Mouse (Mus musculus) forebrain, embryonic 11.5 days (tissue): ENCODE measurements at regions not wholly inside any gene's neighbourhood (a gene's known extent, or its start where the extent isn't known, plus 50 kb on each side); places are given as distances from the start of the nearest gene placed in this dataset.

Source experiments
- ATAC-seq: fragments of 200-750 bp; cut with Nextera tagmentation; replicated peaks from 2 replicates; pipeline ENCODE4 v1.8.0; 2017; ENCODE audit warnings: moderate TSS enrichment; ENCODE audit not compliant: low FRiP score
- DNase-seq: peaks from one replicate; pipeline ENCODE4 v3.0.0-alpha.2; 2017; ENCODE audit warnings: low spot score
- H3K27ac ChIP-seq: fragments of 300-500 bp; sonication (generic); 2 replicates; pipeline ENCODE4 v1.5.1; 2014; ENCODE audit warnings: low read depth, low read length
- H3K27me3 ChIP-seq: fragments of 300-500 bp; sonication (generic); 2 replicates; pipeline ENCODE4 v1.6.1; 2014; ENCODE audit warnings: mild to moderate bottlenecking, low read length, mixed read lengths; ENCODE audit not compliant: control insufficient read depth, insufficient read depth
- H3K36me3 ChIP-seq: fragments of 300-500 bp; sonication (generic); 2 replicates; pipeline ENCODE4 v1.6.1; 2014; ENCODE audit warnings: mild to moderate bottlenecking, low read length, moderate library complexity, mixed read lengths; ENCODE audit not compliant: control insufficient read depth, insufficient read depth
- H3K4me1 ChIP-seq: fragments of 300-500 bp; sonication (generic); replicated peaks from 2 replicates; pipeline ENCODE4 v1.6.1; 2014; ENCODE audit warnings: low read length, mixed read lengths; ENCODE audit not compliant: control insufficient read depth, insufficient read depth
- H3K4me2 ChIP-seq: fragments of 300-500 bp; sonication (generic); 2 replicates; pipeline ENCODE4 v1.6.1; 2014; ENCODE audit warnings: low read depth, mild to moderate bottlenecking, low read length, moderate library complexity, mixed read lengths; ENCODE audit not compliant: severe bottlenecking
- H3K4me3 ChIP-seq: fragments of 300-500 bp; sonication (generic); 2 replicates; pipeline ENCODE4 v1.5.1; 2014; ENCODE audit warnings: low read depth, low read length
- H3K9ac ChIP-seq: fragments of 300-500 bp; sonication (generic); 2 replicates; pipeline ENCODE4 v1.6.1; 2014; ENCODE audit warnings: low read length
- H3K9me3 ChIP-seq: fragments of 300-500 bp; sonication (generic); 2 replicates; pipeline ENCODE4 v1.6.1; 2016; ENCODE audit warnings: low read length, mixed read lengths; ENCODE audit not compliant: control insufficient read depth
- WGBS: fragments of 180-500 bp; shearing (Covaris S2); extraction: QIAGEN DNeasy Blood & Tissue Kit; methylation state at CpG from one replicate; pipeline ENCODE4 v1.1.7; 2014; 5-methylcytosine and 5-hydroxymethylcytosine counted together

GRCm38 (mm10) chr9:101615176-101615575, 246.5 kb upstream of the 9630041A04Rik start:
- H3K4me1 ChIP-seq = no peaks in the 10 kb centered on the region
- DNase-seq (no peak), ATAC-seq (no peak)
- H3K4me3 ChIP-seq = no peak overlapping the region
- no peak overlapping the region for H3K27ac ChIP-seq
- H3K27me3 ChIP-seq = no peaks in the 10 kb centered on the region
- no peak overlapping the region for H3K9ac ChIP-seq
- WGBS = 88% methylated on average over 3 of the region's 3 CpGs
- H3K36me3 ChIP-seq = no peaks in the 10 kb centered on the region
- H3K4me2 ChIP-seq = no peak overlapping the region
- H3K9me3 ChIP-seq = no peaks in the 10 kb centered on the region

DNA sequence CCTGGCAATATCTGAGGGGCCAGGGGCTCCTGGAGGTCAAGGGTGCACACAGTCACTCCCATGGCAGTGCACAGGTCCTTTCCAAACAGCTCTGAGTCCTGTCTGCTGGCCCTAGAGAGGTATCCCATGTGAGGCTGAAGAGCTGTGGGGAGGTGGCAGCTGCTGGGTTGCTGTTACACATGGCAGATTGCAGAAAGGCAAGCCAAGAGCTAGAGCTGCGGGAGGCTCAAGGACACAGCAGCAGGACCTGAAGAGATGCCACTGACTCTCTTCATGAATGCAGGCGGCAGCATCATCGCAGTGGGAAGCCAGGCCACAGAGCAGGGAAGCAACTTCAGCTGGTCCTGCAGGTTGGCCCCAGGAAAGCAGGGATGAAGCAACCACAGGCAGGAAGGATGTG, 247.7 kb upstream of the 9630041A04Rik start:
- no peaks in the 10 kb centered on the region for H3K36me3 ChIP-seq
- no peaks in the 10 kb centered on the region for H3K27me3 ChIP-seq
- ATAC-seq (no peak), DNase-seq (no peak)
- no peak overlapping the region for H3K4me3 ChIP-seq
- H3K27ac ChIP-seq = no peak overlapping the region
- H3K9ac ChIP-seq = no peak overlapping the region
- 77% methylated on average over 3 of the region's 3 CpGs for WGBS
- H3K4me1 ChIP-seq = no peaks in the 10 kb centered on the region
- H3K9me3 ChIP-seq = no peaks in the 10 kb centered on the region
- H3K4me2 ChIP-seq = no peak overlapping the region

DNA sequence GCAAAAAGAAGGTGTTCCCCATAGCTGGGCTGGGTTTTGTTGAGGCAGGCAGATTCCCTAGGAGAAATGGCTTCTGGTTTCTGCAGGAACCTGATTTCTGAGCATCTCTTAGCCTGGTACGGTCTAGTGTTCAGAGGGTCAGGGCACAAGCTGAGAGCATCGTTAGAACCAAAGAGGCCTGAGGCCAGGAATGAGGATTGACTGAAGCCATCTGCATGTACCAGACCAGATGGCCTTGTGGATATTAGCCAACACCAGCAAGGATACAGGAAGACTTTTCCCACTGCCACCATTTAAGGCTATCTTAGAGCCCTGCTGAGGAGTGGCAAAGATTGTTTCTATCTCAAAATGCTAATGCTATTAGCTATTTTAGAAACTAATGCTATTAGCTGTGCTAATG, 248.2 kb upstream of the 9630041A04Rik start:
- Histone ChIP-seq H3K4me3 (no peak overlapping the region), H3K36me3 (no peaks in the 10 kb centered on the region), H3K27me3 (no peaks in the 10 kb centered on the region), H3K27ac (no peak overlapping the region), H3K9me3 (no peaks in the 10 kb centered on the region), H3K4me1 (no peaks in the 10 kb centered on the region), H3K4me2 (no peak overlapping the region), H3K9ac (no peak overlapping the region)
- DNase-seq (no peak), ATAC-seq (no peak)
- WGBS = 81% methylated on average over 2 of the region's 2 CpGs

DNA sequence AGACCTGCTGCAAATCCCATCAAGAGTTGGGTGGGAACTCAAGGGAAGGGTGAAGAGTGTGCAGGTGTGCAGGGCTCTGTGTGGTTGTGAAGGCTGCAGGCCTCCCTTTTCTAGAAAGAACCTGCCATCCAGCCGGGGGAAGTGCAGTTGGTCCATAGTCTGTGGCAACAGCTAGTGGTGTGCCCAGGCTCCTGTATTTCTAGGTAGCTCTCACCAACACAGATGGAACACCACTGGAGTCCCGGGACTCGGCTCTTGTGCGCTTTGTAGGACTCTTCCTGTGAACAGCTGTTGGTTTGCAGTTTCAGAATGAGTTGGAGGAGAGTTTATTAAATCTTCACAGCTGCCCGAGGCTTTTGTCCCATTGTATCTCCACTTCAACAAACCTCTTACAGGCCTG, 248.7 kb upstream of the 9630041A04Rik start:
- no peak overlapping the region for H3K9ac ChIP-seq
- H3K36me3 ChIP-seq = no peaks in the 10 kb centered on the region
- H3K27ac ChIP-seq = no peak overlapping the region
- H3K4me1 ChIP-seq = no peaks in the 10 kb centered on the region
- WGBS = 85% methylated on average over 5 of the region's 5 CpGs
- ATAC-seq (no peak), DNase-seq (no peak)
- H3K9me3 ChIP-seq = no peaks in the 10 kb centered on the region
- H3K4me3 ChIP-seq = no peak overlapping the region
- no peaks in the 10 kb centered on the region for H3K27me3 ChIP-seq
- H3K4me2 ChIP-seq = no peak overlapping the region

DNA sequence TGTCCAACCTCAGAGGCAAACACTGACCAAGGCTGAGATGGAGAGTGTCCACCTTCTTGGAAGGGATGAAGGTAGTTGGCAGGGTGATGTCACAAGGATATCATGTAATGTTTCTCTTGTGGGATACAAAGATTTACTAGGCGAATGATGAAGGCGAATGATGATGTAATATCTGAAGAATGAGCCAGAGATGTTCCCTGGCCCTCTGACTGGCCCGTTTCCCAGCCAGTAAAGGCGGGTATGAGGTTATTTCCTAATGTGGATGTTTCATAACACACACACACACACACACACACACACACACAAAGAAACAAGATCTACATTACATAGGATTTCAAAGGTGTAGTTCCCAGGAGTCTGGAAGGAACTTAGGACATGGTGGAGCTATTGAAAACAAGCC, 249.1 kb upstream of the 9630041A04Rik start:
- Histone ChIP-seq H3K9ac (no peak overlapping the region), H3K27ac (no peak overlapping the region), H3K9me3 (no peaks in the 10 kb centered on the region), H3K27me3 (no peaks in the 10 kb centered on the region), H3K36me3 (no peaks in the 10 kb centered on the region), H3K4me1 (no peaks in the 10 kb centered on the region), H3K4me3 (no peak overlapping the region), H3K4me2 (no peak overlapping the region)
- 87% methylated on average over 4 of the region's 4 CpGs for WGBS
- DNase-seq (no peak), ATAC-seq (no peak)

DNA sequence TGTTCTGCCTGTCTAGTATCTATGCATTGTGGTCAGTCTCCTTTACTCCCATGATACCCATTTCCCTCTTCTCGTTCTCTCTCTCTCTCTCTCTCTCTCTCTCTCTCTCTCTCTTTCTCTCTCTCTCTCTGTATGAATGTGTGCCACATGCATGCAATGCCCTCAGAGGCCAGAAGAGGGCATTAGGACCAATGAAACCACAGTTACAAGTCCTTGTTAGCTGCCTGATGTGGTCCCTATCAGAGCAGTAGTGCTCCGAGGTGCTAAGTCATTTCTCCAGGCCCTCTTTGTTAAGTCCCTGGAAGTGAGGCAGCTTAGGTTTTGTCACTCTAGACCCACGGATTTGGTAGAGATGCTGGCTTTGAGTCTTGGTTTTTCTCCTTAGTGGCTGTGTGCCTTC, 250.2 kb upstream of the 9630041A04Rik start:
- H3K9me3 ChIP-seq = no peaks in the 10 kb centered on the region
- DNase-seq = peak; percentile 72
- no peak overlapping the region for H3K4me3 ChIP-seq
- 29% methylated on average over 3 of the region's 3 CpGs for WGBS
- no peak overlapping the region for H3K27ac ChIP-seq
- no peak for ATAC-seq
- no peaks in the 10 kb centered on the region for H3K36me3 ChIP-seq
- no peak overlapping the region for H3K4me2 ChIP-seq
- no peaks in the 10 kb centered on the region for H3K4me1 ChIP-seq
- H3K27me3 ChIP-seq = no peaks in the 10 kb centered on the region
- H3K9ac ChIP-seq = no peak overlapping the region

- Histone ChIP-seq H3K27ac (no peak overlapping the region), H3K9me3 (no peaks in the 10 kb centered on the region), H3K4me1 (no peaks in the 10 kb centered on the region), H3K27me3 (no peaks in the 10 kb centered on the region), H3K9ac (no peak overlapping the region), H3K4me2 (no peak overlapping the region), H3K36me3 (no peaks in the 10 kb centered on the region), H3K4me3 (no peak overlapping the region)
- DNase-seq (no peak), ATAC-seq (no peak)
- 82% methylated on average over 8 of the region's 8 CpGs for WGBS
Measured at GRCm38 (mm10) chr9:101610806-101611443, 250.7 kb upstream of the 9630041A04Rik start.

DNA sequence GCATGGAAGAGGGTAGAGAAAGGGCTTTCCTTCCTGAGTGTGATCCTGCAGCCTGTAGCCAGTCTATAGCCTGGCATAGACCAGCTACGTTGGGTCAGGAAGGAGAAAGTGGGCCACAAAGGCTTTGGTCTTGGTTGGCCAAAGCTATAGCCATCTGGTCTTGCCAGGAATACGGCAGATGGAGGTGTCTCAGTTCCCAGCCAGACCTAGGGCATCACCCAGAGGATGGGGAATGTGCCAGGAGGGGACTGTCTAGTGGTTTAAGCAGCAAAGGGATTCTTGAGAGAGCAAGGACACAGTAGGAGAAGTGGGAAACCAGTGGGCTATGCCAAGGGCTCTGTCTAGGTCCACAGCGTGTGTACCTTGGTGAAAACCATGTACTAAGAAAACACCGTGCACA, 251.3 kb upstream of the 9630041A04Rik start:
- Histone ChIP-seq H3K4me3 (no peak overlapping the region), H3K9ac (no peak overlapping the region), H3K4me1 (no peaks in the 10 kb centered on the region), H3K27ac (no peak overlapping the region), H3K4me2 (no peak overlapping the region), H3K36me3 (no peaks in the 10 kb centered on the region), H3K9me3 (no peaks in the 10 kb centered on the region), H3K27me3 (no peaks in the 10 kb centered on the region)
- no peak for ATAC-seq
- 79% methylated on average over 4 of the region's 4 CpGs for WGBS
- no peak for DNase-seq

- H3K4me3 ChIP-seq = no peak overlapping the region
- H3K4me1 ChIP-seq = no peaks in the 10 kb centered on the region
- no peaks in the 10 kb centered on the region for H3K36me3 ChIP-seq
- ATAC-seq (no peak), DNase-seq (no peak)
- H3K27me3 ChIP-seq = no peaks in the 10 kb centered on the region
- WGBS = 82% methylated on average over 6 of the region's 6 CpGs
- H3K27ac ChIP-seq = no peak overlapping the region
- no peaks in the 10 kb centered on the region for H3K9me3 ChIP-seq
- H3K9ac ChIP-seq = no peak overlapping the region
- no peak overlapping the region for H3K4me2 ChIP-seq
Measured at GRCm38 (mm10) chr9:101602799-101603198, 258.8 kb upstream of the 9630041A04Rik start.
